Mouse (Mus musculus) embryo, embryonic 11.5 days (tissue): Measurements from ENCODE around the gene Glp2r.

Experiments
- DNase-seq: peaks from one replicate; pipeline ENCODE4 v3.0.0-alpha.2; 2012; ENCODE audit warnings: low read depth, low spot score

Gene Glp2r

GRCm38 (mm10) chr11:67636905-67637586, 133.9 kb downstream of the Glp2r start:
- DNase-seq = no peak

- DNase-seq = no peak
Observed at GRCm38 (mm10) chr11:67636201-67636600, 134.8 kb downstream of the Glp2r start.

GRCm38 (mm10) chr11:67633620-67634229, 137.2 kb downstream of the Glp2r start:
- no peak for DNase-seq

GRCm38 (mm10) chr11:67632906-67633305, 138.0 kb downstream of the Glp2r start:
- DNase-seq = no peak

GRCm38 (mm10) chr11:67628522-67628921, 142.4 kb downstream of the Glp2r start:
- DNase-seq = no peak

- DNase-seq = no peak
Observed at GRCm38 (mm10) chr11:67627179-67627578, 143.8 kb downstream of the Glp2r start.

- no peak for DNase-seq
Observed at GRCm38 (mm10) chr11:67622340-67622739, 148.6 kb downstream of the Glp2r start.

- no peak for DNase-seq
Observed at GRCm38 (mm10) chr11:67616557-67617239, 154.3 kb downstream of the Glp2r start.

GRCm38 (mm10) chr11:67612158-67612839, 158.7 kb downstream of the Glp2r start:
- DNase-seq = no peak
